8 mouse cellular contexts compared by ENCODE assay signal in the genomic region with DNA sequence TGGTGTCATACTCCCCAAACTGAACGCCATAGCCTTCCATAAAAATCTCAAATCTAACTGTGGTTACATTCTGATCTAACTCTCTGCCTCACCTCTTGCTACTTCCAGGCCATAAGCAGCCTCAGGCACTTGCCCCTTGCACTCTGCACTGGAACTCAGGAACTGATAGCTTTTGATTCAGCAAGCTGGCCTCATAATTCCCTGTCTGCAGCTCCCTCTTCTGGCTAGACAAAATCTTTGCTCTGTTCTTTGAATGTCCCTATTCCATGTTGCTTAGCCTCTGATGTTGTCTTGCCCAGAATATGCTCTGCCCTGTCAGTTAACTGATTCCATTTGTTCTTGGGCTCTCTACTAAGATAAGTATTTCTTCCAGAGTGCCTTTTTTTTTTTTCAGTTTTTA. TPM values are rescaled to one million over a fixed set of nuclear protein-coding genes. Genes with fewer than 3 reads are reported as not detected.
DNase-seq lines count a peak whose midpoint lies in the region; ATAC-seq and TF ChIP-seq lines count a peak whose summit lies in the region.
"Had no signal": no experiment of that assay in that cellular context is flagged by ENCODE, and none has a peak within 500 bp of the region (broad histone marks: within the 10 kb centered on the region; RNA-seq: fewer than 3 reads in every experiment).

No protein-coding gene starts in this region.

- WGBS in liver, embryonic 12.5 days (ENCODE audit: insufficient replicate concordance), result 31% methylated on average over 1 of the region's 1 CpGs

- in situ Hi-C loops in Patski (cut with MboI; ENCODE audit: low pct_unique_long_range_greater_than_20kb), result loop anchor here (10.0 kb wide), 1 partner anchor 251 kb away; no protein-coding TSS in a partner anchor

- 0 out of 2 replicates have a peak, but pooled peaks cover 4% of the 10 kb centered on the region for H3K4me1 ChIP-seq in liver, embryonic 12.5 days
- H3K4me1 ChIP-seq: liver, embryonic 15.5 days had no signal

- DNase-seq in liver (peak; percentile 30), Patski (ENCODE audit: low read depth, low spot score) (no peak)
- peak; percentile 68 for DNase-seq in embryo, embryonic 11 days
- peak; percentile 47 for DNase-seq in kidney, adult 18-20 months
- peak; percentile 54 for DNase-seq in lung, postnatal 25 days (ENCODE audit: low spot score)
- peak; percentile 28 for DNase-seq in thymus, postnatal 25 days

- peaks cover 31% of the 10 kb centered on the region for H3K36me3 ChIP-seq in liver, embryonic 12.5 days

- H3K27me3 ChIP-seq in liver, embryonic 12.5 days (replicated peaks), result no peaks in the 10 kb centered on the region
- H3K27me3 ChIP-seq in Patski, result no peaks in the 10 kb centered on the region
- H3K27me3 ChIP-seq: liver, embryonic 15.5 days had no signal

- no peak for ATAC-seq in liver, embryonic 12.5 days
- no peak for ATAC-seq in Patski

- no peaks in the 10 kb centered on the region for H3K9me3 ChIP-seq in liver, embryonic 12.5 days (replicated peaks)
- H3K9me3 ChIP-seq: liver, embryonic 15.5 days had no signal

- H3K4me3 ChIP-seq in liver, embryonic 12.5 days, result no peak overlapping the region
- H3K4me3 ChIP-seq: liver, embryonic 15.5 days had no signal

- H3K27ac ChIP-seq in liver, embryonic 12.5 days, result no peak overlapping the region
- H3K27ac ChIP-seq: liver, embryonic 15.5 days had no signal

- TF ChIP-seq CTCF in Patski (IDR thresholded peaks at IDR 0.05), result peak; percentile 67

- CTCF ChIA-PET in Patski (lab: Charles Lee), result interaction anchor here (0.6 to 1.6 kb wide), 5 partner anchors 19 to 252 kb away, joined by 3 to 6 read pairs (median 4); no protein-coding TSS in a partner anchor

- H3K4me2 ChIP-seq in liver, embryonic 12.5 days, result no peak overlapping the region
- H3K4me2 ChIP-seq: liver, embryonic 15.5 days had no signal

- no peak overlapping the region for H3K9ac ChIP-seq in liver, embryonic 12.5 days
- H3K9ac ChIP-seq: liver, embryonic 15.5 days had no signal

- POLR2A ChIA-PET in Patski (lab: Charles Lee), result interaction anchor here (0.7 kb wide), 1 partner anchor 250 kb away, joined by 4 read pairs; no protein-coding TSS in a partner anchor

RNA-seq across cellular contexts. Expression of a gene that starts 17.6 kb away (rescaled TPM):
- polyA plus RNA-seq in liver, embryonic 12.5 days (2016; fragmentation: Nextera tagmentation; extraction: Ambion mirVana), result 6.7 and 6.9 TPM in 2 replicates
- polyA plus RNA-seq in Patski (2021), result 12.9 TPM

RNA-seq across cellular contexts. Expression of a gene that starts 18.5 kb away (rescaled TPM):
- polyA plus RNA-seq in liver, embryonic 12.5 days (2016; fragmentation: Nextera tagmentation; extraction: Ambion mirVana), result 15.0 and 15.6 TPM in 2 replicates
- polyA plus RNA-seq in Patski (2021), result 37.1 TPM
